Mouse (Mus musculus) yolk sac, embryonic 10.5 days (tissue): ENCODE results near the gene Irf9.

Source experiments
- DNase-seq: peaks from one replicate; pipeline ENCODE4 v3.0.0-alpha.2; 2017; ENCODE audit warnings: low spot score

Gene Irf9

DNA sequence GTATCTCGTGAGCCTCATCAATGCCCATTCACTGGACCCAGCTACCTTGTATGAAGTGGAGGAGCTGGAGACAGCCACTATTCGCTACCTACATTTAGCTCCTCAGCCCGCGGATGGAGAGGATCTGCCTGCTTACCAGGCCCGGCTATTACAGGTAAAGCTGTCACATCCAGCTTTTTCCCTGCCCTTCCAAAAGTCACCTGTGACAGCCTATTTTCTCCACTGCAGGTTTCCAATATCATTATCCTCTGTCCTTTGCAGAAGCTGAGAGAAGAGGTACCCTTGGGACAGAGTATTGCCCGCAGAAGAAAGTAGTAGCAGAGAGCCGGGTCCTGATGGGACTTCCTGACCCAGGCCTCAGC is at the start of gene Irf9:
TSS of gene Irf9 (plus strand) at position 301 of the 362 bp plus-strand sequence.
- DNase-seq = no peak

- no peak for DNase-seq
These were observed 48.7 kb upstream of the Irf9 start for GRCm38 (mm10) chr14:55554635-55555034.

- DNase-seq = no peak
These were observed 47.6 kb upstream of the Irf9 start for GRCm38 (mm10) chr14:55555788-55556187.

DNA sequence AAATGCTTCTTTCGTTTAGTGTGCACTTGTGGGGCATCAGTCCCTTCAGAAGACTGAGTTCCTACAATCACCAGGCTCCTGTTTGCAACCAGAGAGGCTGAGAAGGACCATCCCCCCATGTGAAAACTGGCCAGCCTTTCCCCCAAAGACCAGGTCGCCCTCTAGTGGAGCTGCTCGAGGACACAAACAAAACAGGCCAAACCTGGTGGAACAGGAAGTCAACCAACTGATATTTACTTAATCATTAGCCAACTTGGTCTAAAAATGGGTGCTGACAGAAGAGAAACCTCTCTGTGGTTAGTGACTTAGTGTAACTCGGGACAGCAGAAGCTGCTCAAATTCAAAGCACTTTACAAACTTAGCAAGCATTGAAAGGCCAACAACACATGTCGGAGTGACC is 46.4 kb upstream of the Irf9 start:
- DNase-seq = peak; percentile 82

DNA sequence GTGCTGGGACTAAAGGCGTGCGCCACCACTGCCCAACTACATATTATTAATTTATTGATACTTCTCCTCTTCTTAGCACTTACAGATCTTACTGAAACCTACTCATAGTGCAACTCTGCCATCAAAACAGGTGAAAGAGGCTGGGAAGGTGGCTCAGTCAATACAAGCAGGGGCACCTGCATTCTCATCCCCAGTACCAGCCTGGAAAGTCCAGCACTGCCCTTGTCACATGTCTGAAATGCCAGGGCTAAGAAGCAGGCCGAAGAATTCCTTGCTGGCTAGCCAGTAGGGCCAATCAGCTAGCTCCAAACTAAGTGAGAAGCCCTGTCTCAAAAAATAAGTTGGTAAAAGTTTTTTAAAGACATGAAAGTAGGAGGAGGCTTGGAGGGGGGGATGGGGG is 45.8 kb upstream of the Irf9 start:
- no peak for DNase-seq

GRCm38 (mm10) chr14:55558740-55559448 is 44.5 kb upstream of the Irf9 start:
- DNase-seq = no peak

DNA sequence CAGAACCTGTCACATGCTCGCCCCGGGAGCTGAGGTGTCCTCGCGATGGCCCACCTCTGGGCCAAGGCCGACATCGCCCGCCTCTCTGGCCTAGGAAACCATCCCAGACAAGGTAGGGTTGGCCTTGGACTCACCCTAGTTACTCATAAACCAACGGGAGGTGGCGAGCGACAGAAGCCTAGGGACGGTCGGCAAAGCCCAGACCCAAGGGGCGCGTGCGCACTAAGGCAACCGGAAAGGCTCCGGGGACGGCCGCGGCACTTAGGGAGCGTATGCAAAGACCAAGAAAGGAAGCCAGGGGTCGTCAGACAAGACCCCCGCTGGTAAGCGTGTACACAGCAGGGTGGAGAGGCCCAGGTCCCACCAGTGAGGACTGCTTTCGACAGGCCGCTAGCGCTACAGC is 43.6 kb upstream of the Irf9 start, which contains the start of gene Dcaf11:
TSS of gene Dcaf11 (plus strand) at position 208 of the 403 bp plus-strand sequence.
- peak; percentile 96 for DNase-seq

DNA sequence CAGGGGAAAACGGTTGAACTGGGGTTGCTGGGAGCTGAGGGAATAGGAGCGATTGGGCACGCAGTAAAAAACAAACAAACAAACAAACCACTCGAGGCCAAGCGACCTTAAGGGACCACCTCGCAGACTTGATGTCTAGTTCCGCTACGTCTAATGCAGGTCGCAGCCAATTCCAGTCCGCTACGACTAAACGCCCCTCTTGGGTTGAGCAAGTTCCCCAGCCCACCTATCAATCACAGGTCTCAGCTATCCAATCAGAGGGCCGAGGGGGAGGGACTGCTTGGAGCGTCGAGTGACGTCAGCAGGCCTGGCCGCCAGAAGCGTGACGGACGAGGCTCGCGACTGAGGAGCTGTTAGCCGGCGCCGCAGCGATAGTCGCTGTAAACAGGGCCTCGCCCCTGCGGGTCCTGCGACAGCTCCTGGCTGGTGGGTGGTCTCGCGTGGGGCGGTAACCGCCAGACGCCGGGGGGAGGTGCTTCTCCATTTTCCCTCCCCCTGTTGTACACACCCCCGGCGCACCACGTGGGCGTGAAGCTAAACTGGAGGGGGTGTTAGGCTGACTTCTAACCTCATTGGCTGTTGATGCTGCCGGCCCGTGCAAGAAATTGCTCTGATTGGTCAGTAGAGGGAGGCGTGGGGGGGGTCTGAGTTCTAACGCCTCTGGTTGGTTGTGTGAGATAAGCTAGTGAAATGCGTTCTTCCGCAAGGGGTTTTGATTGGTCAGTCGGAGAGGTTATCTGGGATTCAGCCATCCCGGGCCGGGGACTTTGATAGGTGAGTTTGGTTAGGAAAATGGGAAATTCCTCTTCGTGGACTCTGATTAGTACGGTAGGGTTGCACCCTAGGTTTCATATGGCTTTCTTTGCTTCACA is 42.9 kb upstream of the Irf9 start, which contains the start of gene A730061H03Rik:
TSS of gene A730061H03Rik (minus strand) at position 205 of the 872 bp plus-strand sequence.
- peak; percentile 99 for DNase-seq

DNA sequence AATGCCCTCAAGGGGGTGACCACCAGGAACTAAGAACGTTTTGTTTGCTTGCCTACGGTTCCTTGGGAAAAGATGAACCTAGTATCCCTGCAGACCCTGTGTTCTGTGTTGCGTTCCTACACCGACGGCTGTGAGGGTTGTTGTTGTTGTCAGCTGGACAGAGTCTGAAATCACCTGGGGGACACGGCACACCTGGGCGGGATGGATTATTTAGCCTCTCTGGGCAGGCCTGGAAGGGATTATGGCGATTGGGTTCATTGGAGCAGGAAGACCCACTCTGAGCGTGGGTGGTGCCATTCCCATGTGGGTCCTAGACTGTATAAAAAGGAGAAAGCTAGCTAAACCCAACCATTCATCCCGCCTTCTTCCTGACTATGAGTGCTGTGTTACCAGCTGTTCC is 41.5 kb upstream of the Irf9 start:
- DNase-seq = no peak

GRCm38 (mm10) chr14:55563249-55563648 is 40.1 kb upstream of the Irf9 start:
- no peak for DNase-seq

DNA sequence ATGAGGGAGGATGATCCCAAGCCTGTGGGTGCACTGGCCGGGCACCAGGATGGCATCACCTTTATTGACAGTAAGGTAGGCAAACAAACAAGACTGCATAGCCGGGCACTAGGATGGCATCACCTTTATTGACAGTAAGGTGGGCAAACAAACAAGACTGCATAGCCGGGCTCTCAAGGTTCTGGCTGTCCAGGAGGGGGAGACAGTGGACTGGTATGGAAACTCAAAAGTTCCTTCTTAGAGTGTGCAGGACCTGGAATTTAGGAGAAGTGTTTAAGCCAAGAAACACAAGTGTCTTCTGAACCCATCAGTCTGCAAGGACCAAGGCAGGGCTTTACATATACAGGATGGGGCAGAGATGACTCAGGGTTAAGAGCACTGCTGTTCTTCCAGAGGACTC is 37.6 kb upstream of the Irf9 start:
- no peak for DNase-seq

DNA sequence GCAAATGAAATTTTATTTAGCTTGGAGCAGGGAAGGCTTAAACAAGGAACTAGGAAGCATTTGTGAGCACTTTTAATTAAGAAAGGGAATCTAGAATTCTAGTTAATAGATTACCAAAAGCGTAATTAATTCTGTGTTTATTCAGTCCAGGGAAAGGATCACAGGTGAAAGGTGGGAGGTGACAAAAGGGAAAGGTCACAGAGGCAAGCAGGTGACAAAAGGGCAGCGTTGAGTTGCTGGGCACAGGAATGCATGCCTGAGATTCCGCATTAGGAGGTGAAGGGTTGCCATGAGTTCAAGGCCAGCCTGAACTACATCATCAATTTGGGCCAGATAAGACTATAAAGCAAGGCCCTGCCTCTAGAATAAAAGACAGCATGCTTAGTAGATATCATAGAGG is 35.9 kb upstream of the Irf9 start:
- DNase-seq = no peak

DNA sequence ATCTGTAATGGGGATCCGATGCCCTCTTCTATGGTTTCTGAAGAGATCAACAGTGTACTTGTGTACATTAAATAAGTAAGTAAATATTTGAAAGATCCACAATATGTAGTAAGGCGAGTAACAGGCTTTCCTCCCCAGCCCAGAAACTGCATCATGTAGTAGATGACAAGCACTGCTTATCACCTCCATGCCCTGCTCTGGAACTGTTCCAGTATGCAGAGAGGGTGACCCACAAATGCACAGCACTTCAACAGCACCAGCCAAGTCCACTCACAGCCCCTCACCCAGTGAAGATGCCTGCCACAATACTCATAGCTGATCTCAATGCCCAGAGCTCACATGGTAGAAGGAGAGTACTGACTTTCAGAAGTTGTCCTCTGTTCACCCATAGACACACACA is 32.8 kb upstream of the Irf9 start:
- DNase-seq = no peak

- DNase-seq = no peak
These were observed 31.6 kb upstream of the Irf9 start for GRCm38 (mm10) chr14:55571760-55572159.

- no peak for DNase-seq
These were observed 28.1 kb upstream of the Irf9 start, which contains the start of gene Fitm1 for GRCm38 (mm10) chr14:55575302-55575701. TSS of gene Fitm1 (plus strand) at chr14:55575617.

DNA sequence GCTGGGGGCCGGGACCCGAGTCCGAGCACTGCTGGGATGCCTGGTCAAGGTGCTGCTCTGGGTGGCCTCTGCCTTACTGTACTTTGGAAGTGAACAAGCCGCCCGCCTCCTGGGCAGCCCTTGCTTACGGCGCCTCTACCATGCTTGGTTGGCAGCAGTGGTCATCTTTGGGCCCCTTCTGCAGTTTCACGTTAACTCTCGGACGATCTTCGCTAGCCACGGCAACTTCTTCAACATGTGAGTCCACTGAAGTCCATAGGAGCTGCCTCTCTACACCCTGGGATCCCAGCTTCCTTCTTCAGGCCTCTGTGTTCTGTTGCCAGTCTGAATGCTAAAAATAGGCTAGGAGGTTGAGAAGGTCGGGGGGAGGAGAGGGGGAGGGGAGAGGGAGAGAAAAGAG is 27.7 kb upstream of the Irf9 start:
- DNase-seq = no peak

GRCm38 (mm10) chr14:55576376-55576775 is 27.0 kb upstream of the Irf9 start:
- no peak for DNase-seq

DNA sequence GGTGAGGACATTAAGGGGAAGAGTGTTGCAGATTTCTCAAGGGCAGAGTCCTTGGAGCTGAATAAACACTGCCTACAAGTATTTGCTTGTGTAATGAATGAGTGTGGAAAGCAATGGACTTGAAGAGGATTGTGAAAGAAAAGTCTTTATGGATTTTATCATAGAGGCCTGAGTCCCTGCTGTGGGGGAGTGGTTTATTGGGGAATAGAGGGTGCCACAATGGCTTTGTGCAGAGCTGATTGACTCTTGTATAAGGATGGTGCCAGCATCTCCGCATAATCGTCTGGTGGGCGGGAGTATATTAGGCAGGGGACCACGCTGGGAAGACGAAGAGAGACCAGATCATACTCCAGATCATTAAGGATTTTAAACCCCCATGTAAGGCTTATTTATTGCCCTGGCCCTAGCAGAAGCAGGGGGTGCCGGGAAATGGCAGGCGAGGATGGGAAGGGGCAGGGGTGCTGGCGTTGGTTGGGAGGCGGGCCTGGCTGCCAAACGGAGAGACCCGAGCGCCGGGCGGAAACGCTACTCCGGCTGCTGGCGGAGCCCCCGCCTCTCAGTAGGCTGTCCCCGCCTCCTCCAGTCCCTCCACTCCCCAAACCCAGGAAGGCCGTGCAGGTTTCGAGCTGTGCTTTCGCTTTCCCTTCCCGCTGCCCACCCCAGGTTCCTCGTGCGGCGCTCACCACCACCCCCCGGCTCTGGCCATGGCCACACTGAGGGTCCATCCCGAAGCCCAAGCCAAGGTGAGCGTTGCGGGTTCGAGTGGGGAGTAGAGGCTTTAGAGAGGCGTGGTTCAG is 25.3 kb upstream of the Irf9 start, which contains the start of gene Psme1:
TSS of gene Psme1 (plus strand) at position 253 of the 797 bp plus-strand sequence.
- peak; percentile 83 for DNase-seq

GRCm38 (mm10) chr14:55578668-55579269 is 24.6 kb upstream of the Irf9 start:
- no peak for DNase-seq

- no peak for DNase-seq
These were observed 23.6 kb upstream of the Irf9 start for GRCm38 (mm10) chr14:55579511-55580496.

GRCm38 (mm10) chr14:55580731-55581130 is 22.6 kb upstream of the Irf9 start:
- no peak for DNase-seq
